Mouse (Mus musculus) kidney, adult 2 months (tissue): ENCODE measurements at regions not wholly inside any gene's neighbourhood (a gene's known extent, or its start where the extent isn't known, plus 50 kb on each side); places are given as distances from the start of the nearest gene placed in this dataset.

Experiments
- CTCF ChIP-seq: fragments of 200-500 bp; conservative IDR thresholded peaks from 2 replicates; pipeline ENCODE4 v1.5.1; 2011; ENCODE audit warnings: low read depth, mild to moderate bottlenecking, control low read depth, low read length, moderate library complexity, mixed read lengths; ENCODE audit not compliant: insufficient read depth, insufficient read length
- POLR2A ChIP-seq: fragments of 200-500 bp; IDR thresholded peaks from one replicate; pipeline ENCODE4 v1.6.1; 2011; ENCODE audit warnings: low read depth, low read length, control low read depth

DNA sequence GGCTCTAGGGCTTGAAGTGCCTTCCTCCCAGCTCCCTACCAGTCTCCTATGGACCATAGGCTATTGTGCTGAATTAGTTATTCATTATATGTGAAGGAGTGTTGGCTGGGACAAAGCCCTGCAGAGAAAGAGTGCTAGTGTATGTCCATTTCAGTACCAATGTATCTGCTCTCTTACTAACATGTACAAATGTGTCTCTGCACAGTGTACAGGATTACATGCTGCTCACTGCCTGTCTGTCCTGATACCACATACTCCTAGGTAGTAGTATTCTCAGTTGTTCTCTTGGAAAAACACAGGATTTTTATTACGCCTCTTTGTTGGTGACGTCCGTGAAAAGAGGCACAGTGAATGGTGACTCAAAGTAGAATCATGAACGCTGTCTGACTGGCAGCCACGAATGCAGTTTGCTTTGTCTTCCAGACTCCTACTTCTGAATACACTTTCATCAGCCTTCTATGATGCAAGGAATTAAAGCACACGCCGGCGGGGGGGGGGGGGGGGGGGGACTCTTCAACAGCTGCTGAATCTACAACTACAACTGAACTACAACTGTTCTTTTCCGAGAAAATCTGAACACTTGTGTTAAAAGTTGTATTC, 230.6 kb upstream of the Smim15 start:
- TF ChIP-seq POLR2A (no peak), CTCF (no peak)
